Mouse (Mus musculus) spleen, postnatal 4 days (tissue): ENCODE data around the gene Usp10.

Experiments
- DNase-seq, 2 experiments: peaks; one replicate each; pipeline ENCODE4 v3.0.0; 2022; ENCODE audit warnings: low spot score in 2 of 2

Usp10 gene

DNA sequence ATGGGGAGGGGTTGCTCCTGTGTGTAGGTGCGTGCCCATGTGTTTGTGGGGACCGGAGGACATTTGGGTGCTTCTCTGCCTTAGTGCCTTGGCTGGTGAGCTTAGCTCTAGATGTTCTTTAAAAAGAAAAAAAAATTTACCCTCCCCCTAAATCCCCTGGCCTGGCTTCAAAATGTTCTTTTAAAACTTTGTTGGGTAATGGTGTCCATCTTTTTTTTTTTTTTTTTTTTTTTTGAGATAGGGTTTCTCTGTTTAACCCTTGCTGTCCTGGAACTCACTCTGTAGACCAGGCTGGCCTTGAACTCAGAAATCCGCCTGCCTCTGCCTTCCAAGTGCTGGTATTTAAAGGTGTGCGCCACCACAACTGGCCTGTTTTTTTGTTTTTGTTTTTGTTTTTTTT, 5.1 kb downstream of the Usp10 start:
- no peak for DNase-seq

DNA sequence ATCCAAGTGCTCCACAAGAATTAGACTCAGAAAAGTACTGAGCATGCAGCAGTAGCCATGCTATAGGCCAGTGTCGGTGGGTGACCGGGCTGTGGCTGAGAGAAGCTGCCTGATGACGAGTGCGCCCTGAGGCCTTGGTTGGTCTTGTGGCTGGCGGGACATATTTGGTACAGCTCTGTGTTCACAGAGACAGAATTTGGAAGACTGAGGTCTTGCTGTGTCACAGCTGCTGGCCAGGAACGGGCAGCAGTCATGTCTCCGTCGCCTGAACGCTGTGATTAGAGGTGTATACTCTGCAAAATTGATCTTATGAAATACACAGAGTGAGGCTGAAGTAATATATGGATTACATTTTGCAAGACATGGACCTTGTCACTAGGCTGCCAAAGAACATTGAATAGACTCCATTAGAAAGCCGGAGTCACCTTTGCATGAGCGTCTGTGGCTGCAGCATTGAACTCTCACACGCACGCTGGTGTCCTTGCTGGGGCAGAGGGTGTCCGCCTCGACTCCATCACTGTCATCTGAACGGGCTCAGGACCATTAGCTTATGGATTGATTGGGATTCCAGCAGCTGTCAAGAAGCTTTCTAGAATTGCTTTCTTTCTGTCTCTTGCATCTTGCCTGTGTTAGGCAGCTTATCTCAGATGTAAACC, 6.2 kb downstream of the Usp10 start:
- no peak for DNase-seq

DNA sequence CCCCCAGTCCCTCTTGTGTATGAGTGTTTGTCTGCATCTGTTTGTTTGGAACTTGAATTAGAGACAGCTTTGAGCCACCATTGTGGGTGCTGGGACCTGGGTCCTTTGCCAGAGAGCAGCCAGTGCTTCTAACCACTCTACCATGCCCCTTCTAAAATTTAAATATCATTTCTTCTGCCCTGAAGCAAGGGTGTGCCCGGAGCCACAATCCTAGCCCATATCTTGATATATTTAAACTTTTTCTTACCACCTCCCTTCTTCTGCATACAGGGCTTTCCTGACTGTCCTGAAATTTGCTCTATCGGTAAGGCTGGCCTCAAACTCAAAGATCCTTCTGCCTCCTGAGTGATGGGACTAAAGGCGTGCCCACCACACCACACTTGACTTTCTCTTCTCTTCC, 7.3 kb downstream of the Usp10 start:
- no peak for DNase-seq

- peak in 1 of 2 experiments; percentile 46 for DNase-seq
Observed at GRCm38 (mm10) chr8:119918155-119918567, 8.0 kb downstream of the Usp10 start.

GRCm38 (mm10) chr8:119923259-119923658, 13.1 kb downstream of the Usp10 start:
- no peak for DNase-seq

GRCm38 (mm10) chr8:119925428-119925827, 15.3 kb downstream of the Usp10 start:
- DNase-seq: no peak

DNA sequence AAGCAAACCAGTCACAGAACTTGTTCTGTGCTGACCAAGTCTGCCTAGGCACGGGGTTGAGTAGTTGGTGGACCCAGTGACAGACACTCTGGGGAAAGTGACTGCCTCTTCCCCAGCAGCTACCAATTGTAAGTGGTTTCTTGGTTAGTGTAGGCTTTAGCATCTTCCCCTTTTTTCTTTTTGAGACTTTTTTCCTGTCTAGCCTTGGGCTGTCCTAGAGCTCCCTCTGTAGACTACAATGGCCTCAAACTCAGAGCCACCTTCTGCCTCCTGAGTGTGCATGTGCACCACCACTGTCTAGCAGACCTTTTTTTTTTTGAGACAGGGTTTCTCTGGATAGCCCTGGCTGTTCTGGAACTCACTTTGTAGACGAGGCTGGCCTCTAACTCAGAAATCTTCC, 16.3 kb downstream of the Usp10 start:
- DNase-seq: peak in 1 of 2 experiments; percentile 34

DNA sequence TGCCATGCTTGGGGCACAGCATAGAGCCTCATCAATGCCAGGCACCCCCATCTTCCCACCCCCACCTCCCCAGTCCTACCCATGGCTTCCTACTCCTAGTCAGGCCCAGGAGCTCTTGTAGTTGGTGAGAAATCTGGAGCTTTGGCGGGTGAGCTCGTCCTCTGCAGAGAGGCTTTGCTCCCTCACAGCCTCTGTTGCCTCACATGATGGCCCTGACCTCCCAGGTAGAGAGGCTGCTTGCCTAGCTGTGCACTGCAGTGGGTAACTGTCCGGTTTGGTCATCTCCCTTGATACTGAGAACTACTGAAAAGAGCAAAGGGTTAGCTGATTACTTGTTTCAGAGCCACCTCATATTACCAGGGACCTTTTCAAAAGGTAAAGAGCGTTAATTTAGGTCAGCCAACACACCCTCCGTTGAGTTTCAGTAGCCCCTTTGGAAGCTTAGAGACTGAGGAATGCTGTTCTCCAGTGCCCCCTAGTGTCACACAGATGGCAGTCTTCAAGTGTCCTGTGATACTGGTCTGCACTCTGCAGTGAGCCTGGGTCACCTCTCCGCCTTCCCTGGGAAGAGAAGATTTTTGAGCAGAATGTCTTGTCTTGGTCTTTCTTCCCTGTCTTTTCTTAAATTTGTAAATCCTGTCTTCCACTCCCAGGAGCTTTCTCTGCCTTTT, 17.4 kb downstream of the Usp10 start:
- peak in 1 of 2 experiments; percentile 68 for DNase-seq

- DNase-seq: no peak
Observed at GRCm38 (mm10) chr8:119931317-119931716, 21.2 kb downstream of the Usp10 start.

DNA sequence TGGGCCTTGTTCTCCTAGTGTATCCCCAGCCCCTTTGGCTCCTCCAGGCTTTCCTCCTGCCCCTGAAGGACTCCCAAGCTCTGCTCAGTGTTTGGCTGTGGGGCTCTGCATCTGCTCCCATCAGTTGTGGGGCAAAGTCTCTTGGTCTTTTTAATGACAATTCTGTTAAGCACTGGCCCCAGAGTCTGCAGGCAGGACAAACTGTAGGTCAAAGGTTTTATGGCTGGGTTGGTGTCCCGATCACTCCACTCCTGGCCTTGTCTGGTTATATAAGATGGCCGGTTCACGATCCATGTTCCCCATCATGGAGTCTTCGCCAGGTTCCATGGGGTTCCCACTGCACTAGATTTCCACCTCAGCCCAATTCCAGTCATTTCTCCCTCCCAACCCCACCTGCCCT, 23.5 kb downstream of the Usp10 start:
- no peak for DNase-seq

- no peak for DNase-seq
Observed at GRCm38 (mm10) chr8:119935541-119935940, 25.4 kb downstream of the Usp10 start.

- no peak for DNase-seq
Observed at GRCm38 (mm10) chr8:119938481-119938880, 28.3 kb downstream of the Usp10 start.

GRCm38 (mm10) chr8:119939336-119939735, 29.2 kb downstream of the Usp10 start:
- no peak for DNase-seq

GRCm38 (mm10) chr8:119941471-119941870, 31.3 kb downstream of the Usp10 start:
- DNase-seq: no peak

- DNase-seq: no peak
Observed at GRCm38 (mm10) chr8:119943616-119944015, 33.5 kb downstream of the Usp10 start.

- peak; percentile 67 to 87 for DNase-seq
Observed at GRCm38 (mm10) chr8:119944096-119944811, 34.1 kb downstream of the Usp10 start.

DNA sequence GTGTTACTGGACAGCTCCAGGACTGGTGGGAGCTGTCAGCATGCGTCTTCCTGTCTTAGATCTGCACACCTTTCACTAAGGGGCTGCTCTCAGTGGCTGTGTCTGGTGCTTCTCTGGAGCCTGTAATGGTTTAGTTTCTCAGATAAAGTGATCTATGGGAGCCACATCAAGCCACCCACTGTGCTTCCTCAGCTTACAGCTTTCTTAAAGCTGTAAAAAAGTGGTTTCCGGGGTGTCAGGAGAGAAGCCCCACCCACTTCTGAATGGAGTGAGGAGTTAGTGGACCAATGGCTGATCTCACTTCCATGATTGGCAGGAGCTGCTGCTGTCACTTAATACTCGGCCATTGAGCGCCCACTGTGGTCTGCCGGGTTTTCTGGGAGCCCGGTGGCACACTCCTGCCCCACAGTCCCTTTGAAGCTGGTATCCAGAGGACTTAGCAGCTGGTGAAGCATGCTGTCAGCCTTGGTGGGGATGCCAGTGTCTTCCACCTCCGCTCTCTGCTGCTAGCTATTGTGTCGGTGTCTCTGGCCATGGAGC, 36.2 kb downstream of the Usp10 start:
- no peak for DNase-seq

DNA sequence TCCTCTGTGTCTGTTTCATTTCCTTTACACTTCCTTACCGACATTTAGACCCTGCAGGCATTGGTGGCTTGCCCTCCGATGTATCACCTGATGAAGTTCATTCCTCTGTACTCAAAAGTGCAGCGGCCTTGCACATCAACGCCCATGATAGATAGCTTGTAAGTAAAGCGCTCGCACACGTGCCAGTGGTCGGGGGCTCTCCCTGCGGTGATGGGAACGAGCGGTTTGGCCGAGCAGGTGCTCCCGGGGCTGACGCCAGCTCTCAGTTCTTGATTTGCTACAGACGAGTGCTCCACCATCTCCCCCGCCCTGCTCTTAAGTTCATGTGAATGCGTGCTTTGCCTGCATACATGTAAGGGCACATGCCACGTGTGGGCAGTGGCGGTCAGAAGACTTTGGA, 37.5 kb downstream of the Usp10 start:
- DNase-seq: no peak

GRCm38 (mm10) chr8:119948340-119948739, 38.2 kb downstream of the Usp10 start:
- no peak for DNase-seq

DNA sequence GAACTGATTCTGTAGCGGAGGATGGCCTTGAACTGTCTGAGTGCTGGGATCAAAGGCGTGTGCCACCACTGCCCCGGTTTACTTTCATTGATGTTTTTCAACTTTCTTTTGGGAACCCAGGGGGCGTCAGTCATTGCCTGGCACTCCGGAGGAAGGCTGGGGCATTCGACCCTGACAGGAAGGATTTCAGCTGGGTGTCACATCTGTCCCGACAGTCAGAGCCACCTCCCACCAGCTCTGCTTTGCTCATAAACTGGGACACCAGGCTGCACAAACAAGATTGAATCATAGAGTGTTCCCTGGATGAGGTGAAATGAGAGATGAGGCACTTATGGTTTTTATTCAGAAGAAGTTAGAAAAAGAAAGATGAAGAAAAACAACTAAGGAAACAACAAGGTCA, 42.1 kb downstream of the Usp10 start:
- DNase-seq: no peak

DNA sequence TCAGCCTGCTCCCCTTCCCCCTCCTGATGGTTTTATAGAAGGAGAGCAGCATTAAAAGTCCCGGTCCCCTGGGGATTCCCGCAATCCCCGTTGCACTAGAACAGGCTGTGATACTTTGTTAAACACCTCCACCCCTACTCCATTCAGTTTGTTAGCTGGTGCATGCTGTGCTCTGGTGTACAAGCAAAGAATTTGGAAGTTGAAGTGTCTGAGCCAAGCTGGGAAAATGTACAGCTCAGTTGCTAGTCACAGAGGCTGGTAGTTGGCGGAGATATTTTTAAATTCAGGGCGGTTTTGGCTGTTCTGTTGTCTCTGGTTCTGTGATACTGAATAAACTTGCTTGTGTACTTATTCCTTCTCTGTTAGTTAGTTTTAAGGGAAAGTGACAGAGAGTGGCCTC, 42.6 kb downstream of the Usp10 start:
- no peak for DNase-seq

- DNase-seq: no peak
Observed at GRCm38 (mm10) chr8:119955333-119955732, 45.2 kb downstream of the Usp10 start.

GRCm38 (mm10) chr8:119958076-119958475, 47.9 kb downstream of the Usp10 start:
- no peak for DNase-seq
